Mouse (Mus musculus) MEL-GATA-1-ER (cell line): Measurements from ENCODE around the gene Lrrc72.

Experiments used
- DNase-seq: peaks from one replicate; pipeline ENCODE4 v3.0.0-alpha.2; 2012; ENCODE audit warnings: low read depth; ENCODE audit errors: extremely low read depth

The Lrrc72 gene

DNA sequence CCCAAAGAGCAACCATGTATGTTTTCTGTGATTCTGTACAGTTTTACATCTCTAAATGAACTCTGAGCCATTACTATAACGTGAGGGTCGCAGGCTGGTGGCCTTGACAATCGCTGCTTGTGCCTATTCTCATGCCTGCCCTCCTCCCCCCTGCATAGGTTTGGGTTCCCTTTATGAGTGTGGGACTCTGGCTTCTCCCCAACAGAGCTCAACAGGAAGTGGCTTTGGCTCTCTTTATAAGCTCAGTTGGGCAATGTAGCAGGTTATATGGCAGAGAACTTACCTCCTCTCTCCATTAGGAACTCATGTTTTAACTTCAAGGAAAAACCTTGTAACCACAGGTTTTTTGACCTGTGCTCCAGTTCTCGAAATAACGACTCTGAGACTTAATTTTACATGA lies 62.9 kb downstream of the Lrrc72 start:
- no peak for DNase-seq

DNA sequence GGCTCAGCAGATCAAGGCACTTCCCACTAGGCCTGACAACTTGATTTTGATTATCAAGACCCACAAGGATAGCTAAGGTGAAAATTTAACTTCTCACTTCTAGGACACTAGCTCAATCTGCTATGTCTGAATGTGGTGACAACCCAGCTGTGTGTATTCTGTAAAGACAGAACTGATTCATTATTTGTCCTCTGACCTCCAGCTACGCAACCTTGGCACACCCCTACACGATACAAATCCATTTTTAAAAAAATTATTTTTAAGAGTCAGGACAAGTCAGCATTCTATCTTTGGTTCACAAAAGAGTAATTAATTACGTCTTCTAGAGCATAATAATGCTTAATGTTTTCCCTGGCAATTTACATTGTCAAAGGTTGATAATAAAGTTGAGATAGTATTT lies 63.6 kb downstream of the Lrrc72 start:
- DNase-seq, result no peak

DNA sequence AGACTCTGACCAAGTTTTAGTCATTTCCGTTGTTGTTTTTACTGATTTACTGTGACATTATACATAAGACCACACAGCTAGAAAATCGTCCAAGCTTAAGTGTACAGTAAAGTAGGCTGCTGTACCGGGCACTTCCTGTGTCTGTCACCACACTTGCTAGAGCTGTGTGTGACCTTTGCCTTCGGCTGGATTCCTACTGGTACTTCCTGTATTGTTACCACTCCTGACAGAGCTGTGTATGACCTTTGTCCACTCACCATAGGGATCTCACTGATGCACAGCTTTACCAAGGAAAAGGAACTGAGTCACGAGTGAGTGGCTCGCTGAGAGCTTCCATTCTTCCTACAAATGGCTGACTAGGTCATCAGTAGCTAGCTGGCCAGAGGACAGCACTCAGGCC lies 66.1 kb downstream of the Lrrc72 start:
- DNase-seq, result no peak

DNA sequence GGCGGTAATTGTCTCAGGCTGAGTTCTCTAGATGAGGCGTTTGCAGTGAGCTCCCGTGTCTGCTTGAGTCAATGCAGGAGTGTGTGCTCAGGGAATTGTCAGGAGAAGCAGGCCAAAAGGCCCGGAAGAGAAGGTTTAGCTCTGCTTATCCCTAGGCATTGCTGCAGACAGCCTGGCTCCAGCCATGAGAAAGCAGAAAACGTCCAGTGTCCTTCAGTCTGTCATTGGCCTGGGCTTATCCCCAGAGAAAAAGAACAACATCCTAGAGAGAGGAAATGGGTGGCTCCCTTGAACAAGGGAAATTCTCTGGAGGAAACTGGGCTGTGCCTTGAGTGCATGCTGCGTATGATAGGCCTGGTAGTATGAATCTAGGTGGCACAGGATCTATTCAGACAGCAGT lies 70.6 kb downstream of the Lrrc72 start:
- DNase-seq, result no peak

DNA sequence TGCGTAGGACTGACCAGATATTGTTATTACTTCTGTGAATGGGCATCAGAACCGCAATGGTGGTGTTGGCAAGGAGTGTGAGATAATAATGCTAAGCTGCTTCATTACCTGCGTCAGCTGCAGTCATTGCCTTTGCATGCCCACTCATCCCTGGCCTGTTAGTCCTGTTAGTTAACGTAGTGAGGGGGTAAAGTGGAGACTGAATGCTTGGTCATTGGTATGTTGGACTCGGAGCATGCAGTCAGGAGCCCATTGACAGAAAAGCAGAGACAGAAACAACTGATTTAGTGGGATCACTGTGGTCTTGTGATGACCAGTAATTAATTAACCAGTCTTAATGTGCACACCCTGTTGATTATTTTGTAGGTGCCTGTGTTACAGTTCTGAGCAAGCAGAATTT lies 76.0 kb downstream of the Lrrc72 start:
- DNase-seq, result no peak

DNA sequence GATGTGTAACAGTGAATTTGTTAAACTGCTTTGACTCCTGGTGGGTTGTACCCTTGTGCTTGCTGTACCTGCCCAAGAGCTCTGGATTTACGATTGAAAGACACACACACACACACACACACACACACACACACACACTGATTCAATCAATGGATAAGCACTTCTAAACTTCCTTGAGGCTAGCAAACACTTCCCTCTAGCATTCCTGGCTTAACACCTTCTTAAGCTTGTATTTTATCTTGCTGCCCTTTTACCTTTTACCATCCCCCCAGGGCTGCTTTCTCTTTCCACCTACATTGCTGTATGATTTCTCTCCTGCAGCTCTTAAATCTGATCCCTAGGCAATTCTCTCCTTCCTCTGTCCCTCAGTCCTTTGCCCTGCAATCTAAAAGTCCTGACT lies 87.9 kb downstream of the Lrrc72 start:
- no peak for DNase-seq

DNA sequence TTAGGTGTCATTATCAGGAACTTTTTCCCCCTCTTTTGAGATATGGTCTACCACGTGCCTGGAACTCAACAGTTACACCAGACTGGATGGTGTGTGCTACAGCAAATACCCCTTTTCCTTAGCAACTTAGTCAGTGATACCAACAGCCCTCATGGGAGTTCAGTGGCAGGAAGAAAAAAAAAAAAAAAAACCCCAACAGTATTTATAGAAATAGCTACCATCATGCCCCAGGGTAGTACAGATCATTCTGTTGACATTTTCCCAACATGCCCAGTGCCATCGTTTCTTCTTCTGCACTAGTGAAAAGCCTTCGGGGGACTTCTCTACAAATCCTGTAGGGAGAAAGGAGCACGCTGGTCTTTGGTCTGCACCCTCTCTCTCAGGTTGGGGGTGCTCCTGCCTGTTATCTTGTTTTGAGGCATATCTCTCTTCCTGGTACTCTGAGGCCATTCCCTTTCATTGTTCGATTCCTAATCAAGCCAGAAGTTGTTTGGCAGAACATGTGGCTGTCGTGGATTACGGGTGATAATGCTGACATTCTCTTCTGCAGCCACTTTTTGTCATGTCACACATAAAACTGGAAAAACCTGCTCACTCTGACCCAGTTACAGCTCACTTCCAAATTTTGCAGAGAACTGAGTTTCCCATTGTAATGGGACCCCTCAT lies 88.9 kb downstream of the Lrrc72 start:
- DNase-seq, result no peak
